Mouse (Mus musculus) thymus, adult 2 months (tissue): ENCODE results near the gene Npepps.

Experiments
- CTCF ChIP-seq: fragments of 200-500 bp; IDR thresholded peaks from 2 replicates; pipeline ENCODE4 v1.5.1; 2012; ENCODE audit warnings: mild to moderate bottlenecking, control low read depth, low read length, moderate library complexity, borderline replicate concordance; ENCODE audit not compliant: control insufficient read depth, poor library complexity, insufficient read depth; ENCODE audit errors: extremely low read depth
- POLR2A ChIP-seq: fragments of 200-500 bp; IDR thresholded peaks from 2 replicates; pipeline ENCODE4 v1.6.1; 2012; ENCODE audit warnings: mild to moderate bottlenecking, low read length, control low read depth, moderate library complexity; ENCODE audit not compliant: control insufficient read depth, poor library complexity, insufficient read depth; ENCODE audit errors: extremely low read depth

GRCm38 (mm10) chr11:97325224-97325623, 44.8 kb upstream of the Npepps start:
- TF ChIP-seq CTCF (no peak), POLR2A (no peak)
